Mouse (Mus musculus): ENCODE measurements at regions not wholly inside any gene's neighbourhood (a gene's known extent, or its start where the extent isn't known, plus 50 kb on each side); places are given as distances from the start of the nearest gene placed in this dataset.
A peak's percentile ranks its signal among the peaks of the same experiment; 100 is the strongest.

GRCm38 (mm10) chr14:81193689-81194088 lies 1209.8 kb downstream of the Olfm4 start:
- no peak for DNase-seq

- peak; percentile 2 for DNase-seq
Observed at GRCm38 (mm10) chr14:81195657-81196353, 1211.9 kb downstream of the Olfm4 start.

Data from cerebellum, adult 9-11 months (tissue).